Comparison of ENCODE assay signal across 14 mouse cellular contexts in the genomic region with DNA sequence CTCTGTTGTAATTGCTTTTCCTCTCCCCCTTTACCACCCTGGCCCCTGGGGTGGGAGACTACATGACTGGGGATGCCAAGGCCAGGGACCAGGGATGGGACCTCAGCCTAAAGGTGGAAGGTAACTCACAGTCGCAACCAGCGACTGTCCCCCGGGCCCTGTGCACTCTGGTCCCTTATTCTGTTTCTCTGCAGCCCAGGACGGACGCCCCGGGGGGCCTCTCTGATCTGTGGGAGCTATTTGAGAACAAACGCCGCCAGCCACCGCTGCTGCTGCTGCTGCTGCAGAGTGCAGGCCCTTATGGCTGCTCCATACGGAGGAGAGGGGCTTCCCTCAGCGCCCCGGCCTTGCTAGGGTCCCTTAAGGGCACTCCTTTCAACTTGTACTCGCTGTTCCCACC. TPM values are rescaled to one million over a fixed set of nuclear protein-coding genes. Genes with fewer than 3 reads are reported as not detected.
DNase-seq lines count a peak whose midpoint lies in the region; ATAC-seq lines count a peak whose summit lies in the region.
"Had no signal": no experiment of that assay in that cellular context is flagged by ENCODE, and none has a peak within 500 bp of the region (broad histone marks: within the 10 kb centered on the region; RNA-seq: fewer than 3 reads in every experiment).

No protein-coding gene starts in this region.

- peak overlapping the region; percentile 29 for H3K4me3 ChIP-seq in heart, embryonic 13.5 days
- no peak overlapping the region for H3K4me3 ChIP-seq in embryonic facial prominence, embryonic 11.5 days (ENCODE audit: low read depth, low read length)
- no peak overlapping the region for H3K4me3 ChIP-seq in hindbrain, embryonic 14.5 days (replicated peaks; ENCODE audit: low read length)
- no peak overlapping the region for H3K4me3 ChIP-seq in midbrain, embryonic 16.5 days (ENCODE audit: low read depth, low read length)
- H3K4me3 ChIP-seq: megakaryocyte, embryonic 14.5 days had no signal

- H3K9me3 ChIP-seq in heart, embryonic 13.5 days, result no peaks in the 10 kb centered on the region
- H3K9me3 ChIP-seq in embryonic facial prominence, embryonic 11.5 days (replicated peaks; ENCODE audit: control insufficient read depth, low read length), result no peaks in the 10 kb centered on the region
- H3K9me3 ChIP-seq in hindbrain, embryonic 14.5 days (ENCODE audit: control insufficient read depth, low read length), result no peaks in the 10 kb centered on the region
- H3K9me3 ChIP-seq in midbrain, embryonic 16.5 days (replicated peaks; ENCODE audit: control insufficient read depth, low read length, poor library complexity, severe bottlenecking), result no peaks in the 10 kb centered on the region
- H3K9me3 ChIP-seq: megakaryocyte, embryonic 14.5 days had no signal

- intact Hi-C loops in heart, postnatal 14 days (cut with DNase I), result no loop called here

- peaks cover 96% of the 10 kb centered on the region for H3K27me3 ChIP-seq in heart, embryonic 13.5 days (replicated peaks)
- peaks cover 44% of the 10 kb centered on the region for H3K27me3 ChIP-seq in embryonic facial prominence, embryonic 11.5 days (ENCODE audit: control insufficient read depth, insufficient read depth, low read length)
- H3K27me3 ChIP-seq in hindbrain, embryonic 14.5 days (ENCODE audit: control insufficient read depth, insufficient read depth, low read length), result peaks cover 76% of the 10 kb centered on the region
- peaks cover 52% of the 10 kb centered on the region for H3K27me3 ChIP-seq in midbrain, embryonic 16.5 days (ENCODE audit: control insufficient read depth, insufficient read depth, low read depth, low read length)

- no peaks in the 10 kb centered on the region for H3K36me3 ChIP-seq in heart, embryonic 13.5 days
- H3K36me3 ChIP-seq in embryonic facial prominence, embryonic 11.5 days (replicated peaks; ENCODE audit: control insufficient read depth, insufficient read depth, low read depth, low read length), result no peaks in the 10 kb centered on the region
- no peaks in the 10 kb centered on the region for H3K36me3 ChIP-seq in hindbrain, embryonic 14.5 days (replicated peaks; ENCODE audit: control insufficient read depth, insufficient read depth)
- no peaks in the 10 kb centered on the region for H3K36me3 ChIP-seq in midbrain, embryonic 16.5 days (ENCODE audit: control insufficient read depth, insufficient read depth, low read length)

- ATAC-seq in heart, embryonic 13.5 days (ENCODE audit: extremely low read depth, insufficient number of reproducible peaks, low FRiP score, low TSS enrichment), result no peak
- ATAC-seq in embryonic facial prominence, embryonic 11.5 days (replicated peaks; ENCODE audit: insufficient number of reproducible peaks, low FRiP score, low TSS enrichment, low read depth), result no peak
- ATAC-seq in hindbrain, embryonic 14.5 days (ENCODE audit: low FRiP score), result no peak
- no peak for ATAC-seq in midbrain, embryonic 16.5 days

- peaks cover 21% of the 10 kb centered on the region for H3K4me1 ChIP-seq in heart, embryonic 13.5 days
- H3K4me1 ChIP-seq in embryonic facial prominence, embryonic 11.5 days (ENCODE audit: control insufficient read depth, insufficient read depth, low read length), result peaks cover 12% of the 10 kb centered on the region
- H3K4me1 ChIP-seq in hindbrain, embryonic 14.5 days (replicated peaks; ENCODE audit: control insufficient read depth, insufficient read depth, low read length), result peaks cover 10% of the 10 kb centered on the region; the same call in 1 of the 2 replicates
- H3K4me1 ChIP-seq in midbrain, embryonic 16.5 days (ENCODE audit: control insufficient read depth, insufficient read depth, low read length), result peaks cover 23% of the 10 kb centered on the region

- no peak overlapping the region for H3K27ac ChIP-seq in heart, embryonic 13.5 days (replicated peaks)
- H3K27ac ChIP-seq in embryonic facial prominence, embryonic 11.5 days (replicated peaks; ENCODE audit: low read depth, low read length), result no peak overlapping the region
- H3K27ac ChIP-seq in hindbrain, embryonic 14.5 days, result no peak overlapping the region
- no peak overlapping the region for H3K27ac ChIP-seq in midbrain, embryonic 16.5 days (ENCODE audit: low read length)
- H3K27ac ChIP-seq: liver, embryonic 14.5 days had no signal

- no peak for DNase-seq in heart, postnatal 14 days
- DNase-seq in embryonic facial prominence, embryonic 11.5 days (ENCODE audit: low spot score), result peak; percentile 37
- no peak for DNase-seq in hindbrain, embryonic 14.5 days (ENCODE audit: low spot score)
- DNase-seq in layer of hippocampus, postnatal 10 days (ENCODE audit: low spot score in 2 of 2), result no peak
- DNase-seq in right cerebral cortex, adult 18-20 months, result no peak
- DNase-seq in spleen, postnatal 36 days (ENCODE audit: low spot score in 2 of 2), result no peak
- DNase-seq: adrenal gland, postnatal 25 days; B cell, adult 2 months; cerebellum, adult 9-11 months had no signal

- peak overlapping the region; percentile 44 for H3K4me2 ChIP-seq in heart, embryonic 13.5 days
- peak overlapping the region; percentile 30 for H3K4me2 ChIP-seq in embryonic facial prominence, embryonic 11.5 days (ENCODE audit: low read depth, low read length)
- 0 out of 2 replicates have a peak overlapping the region, but pooled peaks have one; percentile 1 for H3K4me2 ChIP-seq in hindbrain, embryonic 14.5 days (replicated peaks)
- H3K4me2 ChIP-seq in midbrain, embryonic 16.5 days (ENCODE audit: low read length), result peak overlapping the region; percentile 42

- 1% methylated on average over 13 of the region's 13 CpGs for WGBS in heart, embryonic 13.5 days
- 2% methylated on average over 13 of the region's 13 CpGs for WGBS in embryonic facial prominence, embryonic 11.5 days
- 2% methylated on average over 13 of the region's 13 CpGs for WGBS in hindbrain, embryonic 14.5 days
- 1% methylated on average over 13 of the region's 13 CpGs for WGBS in midbrain, embryonic 16.5 days

- H3K9ac ChIP-seq in heart, embryonic 13.5 days, result no peak overlapping the region
- no peak overlapping the region for H3K9ac ChIP-seq in embryonic facial prominence, embryonic 11.5 days (replicated peaks; ENCODE audit: low read length)
- no peak overlapping the region for H3K9ac ChIP-seq in hindbrain, embryonic 14.5 days
- no peak overlapping the region for H3K9ac ChIP-seq in midbrain, embryonic 16.5 days (ENCODE audit: low read depth, low read length)
- H3K9ac ChIP-seq: liver, embryonic 14.5 days had no signal

RNA-seq across cellular contexts. Expression of gene Emx2, which starts 12.7 kb away (rescaled TPM):
- not detected in 2 replicates for polyA plus RNA-seq in heart, embryonic 13.5 days (2015; fragmentation: Nextera tagmentation; extraction: Ambion mirVana)
- not detected for total RNA-seq in heart, postnatal 14 days (2021)
- polyA plus RNA-seq in embryonic facial prominence, embryonic 11.5 days (2014; fragmentation: Nextera tagmentation; extraction: Ambion mirVana), result 10.6 and 12.8 TPM in 2 replicates
- polyA plus RNA-seq in hindbrain, embryonic 14.5 days (2014; fragmentation: Nextera tagmentation; extraction: Ambion mirVana), result 0.26 TPM in 1 of 2 replicates, not detected in the other
- 10.8 and 14.2 TPM in 2 replicates for polyA plus RNA-seq in midbrain, embryonic 16.5 days (2015; fragmentation: Nextera tagmentation; extraction: Ambion mirVana)
- total RNA-seq in layer of hippocampus, postnatal 10 days (2021), result 10 to 100 TPM; 18.6 to 24.2 TPM
- total RNA-seq: adrenal gland, postnatal 25 days; heart, postnatal 25 days had no signal
